Mouse (Mus musculus) liver, postnatal 0 days (tissue): Measurements from ENCODE around the gene Snn.

Experiments used
- CTCF ChIP-seq: sonication (generic); IDR thresholded peaks from 2 replicates; pipeline ENCODE4 v1.5.1; 2016; ENCODE audit warnings: antibody characterized with exemption, low read depth
- EP300 ChIP-seq: IDR thresholded peaks from 2 replicates; pipeline ENCODE4 v1.6.1; 2016; ENCODE audit warnings: antibody characterized with exemption, low read depth, mild to moderate bottlenecking

- TF ChIP-seq CTCF = no peak
- TF ChIP-seq EP300 = no peak
Measured at GRCm38 (mm10) chr16:11068666-11069065, 7.9 kb downstream of the Snn start.
